In genomic region chrX:77607488-77607887, GRCm38 (mm10) we compare ENCODE assay signal across 13 mouse cellular contexts.
"Had no signal": no experiment of that assay in that cellular context is flagged by ENCODE, and none has a peak within 500 bp of the region (broad histone marks: within the 10 kb centered on the region; RNA-seq: fewer than 3 reads in every experiment).

No protein-coding gene starts in this region.

- H3K4me1 ChIP-seq: limb, embryonic 10.5 days; limb, embryonic 13.5 days had no signal

- H3K36me3 ChIP-seq: limb, embryonic 10.5 days; limb, embryonic 13.5 days had no signal

- DNase-seq: kidney, postnatal 14 days; kidney, postnatal 4 days; layer of hippocampus, adult 9-11 months; lung, adult 2 months; lung, postnatal 14 days; lung, postnatal 4 days; midbrain, embryonic 14.5 days; thymus, adult 18-20 months; thymus, postnatal 36 days had no signal

- H3K27ac ChIP-seq: limb, embryonic 10.5 days; limb, embryonic 13.5 days; liver, embryonic 14.5 days had no signal

- H3K9me3 ChIP-seq: limb, embryonic 10.5 days; limb, embryonic 13.5 days had no signal

- H3K4me3 ChIP-seq: limb, embryonic 10.5 days; limb, embryonic 13.5 days had no signal

- H3K27me3 ChIP-seq: limb, embryonic 13.5 days had no signal

- H3K9ac ChIP-seq: limb, embryonic 13.5 days; liver, embryonic 14.5 days had no signal

- H3K4me2 ChIP-seq: limb, embryonic 13.5 days; midbrain, embryonic 11.5 days had no signal
